Mouse (Mus musculus): ENCODE results near the gene Rab26.

Gene Rab26

GRCm38 (mm10) chr17:24534160-24534718 is at the start of gene Rab26:
Gene Rab26, minus strand, starts transcription at chr17:24534210.
- DNase-seq, result no peak

- DNase-seq, result no peak
These were observed 46.3 kb upstream of the Rab26 start for GRCm38 (mm10) chr17:24580287-24580686.

- no peak for DNase-seq
These were observed 45.5 kb upstream of the Rab26 start for GRCm38 (mm10) chr17:24579532-24579931.

- no peak for DNase-seq
These were observed 39.8 kb upstream of the Rab26 start for GRCm38 (mm10) chr17:24573811-24574210.

- no peak for DNase-seq
These were observed 38.7 kb upstream of the Rab26 start for GRCm38 (mm10) chr17:24572651-24573245.

- no peak for DNase-seq
These were observed 35.8 kb upstream of the Rab26 start for GRCm38 (mm10) chr17:24569837-24570236.

- DNase-seq, result peak; percentile 75
These were observed 33.2 kb upstream of the Rab26 start for GRCm38 (mm10) chr17:24567034-24567779.

- no peak for DNase-seq
These were observed 31.8 kb upstream of the Rab26 start for GRCm38 (mm10) chr17:24565792-24566191.

GRCm38 (mm10) chr17:24565092-24565491 is 31.1 kb upstream of the Rab26 start:
- no peak for DNase-seq

GRCm38 (mm10) chr17:24564422-24564821 is 30.4 kb upstream of the Rab26 start:
- no peak for DNase-seq

- DNase-seq, result no peak
These were observed 29.6 kb upstream of the Rab26 start for GRCm38 (mm10) chr17:24563638-24564037.

- DNase-seq, result no peak
These were observed 27.6 kb upstream of the Rab26 start for GRCm38 (mm10) chr17:24561592-24561991.

GRCm38 (mm10) chr17:24560301-24561028 is 26.5 kb upstream of the Rab26 start:
- DNase-seq, result peak; percentile 35

GRCm38 (mm10) chr17:24559146-24559545 is 25.1 kb upstream of the Rab26 start:
- DNase-seq, result peak; percentile 49

GRCm38 (mm10) chr17:24558600-24559099 is 24.6 kb upstream of the Rab26 start:
- DNase-seq, result peak; percentile 68

- DNase-seq, result peak; percentile 71
These were observed 23.1 kb upstream of the Rab26 start for GRCm38 (mm10) chr17:24557091-24557490.

GRCm38 (mm10) chr17:24551050-24551444 is 17.0 kb upstream of the Rab26 start:
- DNase-seq, result peak; percentile 23

- DNase-seq, result peak; percentile 78
These were observed 16.5 kb upstream of the Rab26 start for GRCm38 (mm10) chr17:24550416-24551049.

GRCm38 (mm10) chr17:24549618-24550415 is 15.8 kb upstream of the Rab26 start, which contains the start of gene Pkd1:
Gene Pkd1, plus strand, starts transcription at chr17:24549834.
- peak; percentile 100 for DNase-seq

GRCm38 (mm10) chr17:24548921-24549617 is 15.1 kb upstream of the Rab26 start:
- peak; percentile 90 for DNase-seq

GRCm38 (mm10) chr17:24548435-24548834 is 14.4 kb upstream of the Rab26 start:
- peak; percentile 56 for DNase-seq
